Mouse (Mus musculus) splenic B cell, adult 2 months (primary cell): ENCODE results near the gene Mrps6.

Experiments
- DNase-seq: peaks from one replicate; pipeline ENCODE4 v3.0.0-alpha.2; 2011; ENCODE audit warnings: low read depth, low spot score
- H3K27me3 ChIP-seq: 2 replicates; pipeline ENCODE4 v1.6.1; 2012; ENCODE audit warnings: mild to moderate bottlenecking, low read length, moderate library complexity, mixed read lengths; ENCODE audit not compliant: control insufficient read depth, poor library complexity, insufficient read depth, severe bottlenecking
- H3K36me3 ChIP-seq: 2 replicates; pipeline ENCODE4 v1.6.1; 2012; ENCODE audit warnings: mild to moderate bottlenecking, low read length, moderate library complexity, mixed read lengths; ENCODE audit not compliant: control insufficient read depth, poor library complexity, insufficient read depth, severe bottlenecking

Mrps6 gene

GRCm38 (mm10) chr16:92159114-92159513 is 101.0 kb downstream of the Mrps6 start:
- Histone ChIP-seq H3K36me3 (no peaks in the 10 kb centered on the region), H3K27me3 (no peaks in the 10 kb centered on the region; the same call in 1 of the 2 replicates)
- no peak for DNase-seq
